Mouse (Mus musculus): ENCODE data around the gene Birc2.

Gene Birc2

DNA sequence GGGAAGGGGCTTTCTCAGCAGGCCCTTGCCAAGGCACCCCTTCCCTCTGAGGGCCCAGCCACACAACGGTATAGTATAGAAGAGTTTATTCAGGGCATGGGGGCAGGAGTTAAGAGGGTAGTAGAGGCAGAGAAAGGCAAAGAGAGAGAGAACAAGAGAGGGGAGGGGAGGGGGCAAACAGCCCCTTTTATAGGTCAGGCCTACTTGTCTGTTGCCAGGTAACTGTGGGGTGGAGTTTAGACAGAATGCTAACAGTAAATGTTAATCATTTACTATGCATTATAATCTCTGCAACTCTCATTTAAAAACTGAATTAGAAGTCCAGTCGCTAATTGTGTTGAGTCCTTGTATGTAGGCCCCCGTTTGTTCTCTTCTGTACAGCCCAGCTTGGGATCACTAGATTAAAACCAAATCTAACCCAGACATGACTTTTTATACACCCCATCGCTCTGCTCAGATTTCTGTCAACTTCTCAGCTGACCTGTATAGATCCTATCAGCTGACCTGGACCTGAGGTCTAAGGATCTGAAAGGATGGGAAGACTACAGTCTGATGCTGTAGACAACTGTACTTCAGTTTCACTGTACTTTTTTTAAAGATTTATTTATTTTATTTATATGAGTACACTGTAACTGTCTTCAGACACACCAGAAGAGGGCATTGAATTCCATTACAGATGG, 8.5 kb upstream of the Birc2 start:
- DNase-seq, result no peak

- no peak for DNase-seq
Observed at GRCm38 (mm10) chr9:7841221-7841620, 4.4 kb upstream of the Birc2 start.

DNA sequence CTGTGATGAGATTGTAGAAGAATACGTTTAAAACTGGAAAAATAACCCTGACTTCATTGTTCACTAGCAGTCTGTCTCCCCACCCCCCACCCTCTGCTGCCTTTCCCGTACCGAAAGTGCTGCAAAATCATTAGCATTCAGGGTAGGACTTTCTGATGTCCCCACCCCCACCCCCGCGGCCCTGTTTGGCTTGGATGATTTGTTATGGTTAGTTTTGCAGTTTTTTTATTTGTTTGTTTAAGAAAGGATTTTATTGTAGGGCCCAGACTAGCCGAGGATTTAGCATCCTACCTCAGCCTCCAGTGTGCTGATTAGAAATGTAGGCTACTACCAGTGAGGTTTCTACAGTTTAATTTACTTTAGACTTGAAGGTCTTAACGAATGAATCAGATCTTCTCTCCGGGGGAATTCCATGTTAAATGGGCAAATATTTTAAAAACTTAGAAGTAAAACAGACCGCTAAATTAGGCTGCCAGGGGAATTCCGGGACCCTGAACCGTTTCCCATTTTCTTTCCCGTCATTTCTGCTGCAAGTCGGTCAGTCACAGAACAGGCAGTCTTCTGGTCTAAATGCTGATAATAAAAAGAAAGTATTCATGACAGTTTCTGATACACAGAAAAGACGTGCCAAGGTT, 1.1 kb upstream of the Birc2 start:
- DNase-seq, result no peak

- peak; percentile 59 to 65 for DNase-seq
Observed at GRCm38 (mm10) chr9:7836331-7836730, 533 bp downstream of the Birc2 start.

DNA sequence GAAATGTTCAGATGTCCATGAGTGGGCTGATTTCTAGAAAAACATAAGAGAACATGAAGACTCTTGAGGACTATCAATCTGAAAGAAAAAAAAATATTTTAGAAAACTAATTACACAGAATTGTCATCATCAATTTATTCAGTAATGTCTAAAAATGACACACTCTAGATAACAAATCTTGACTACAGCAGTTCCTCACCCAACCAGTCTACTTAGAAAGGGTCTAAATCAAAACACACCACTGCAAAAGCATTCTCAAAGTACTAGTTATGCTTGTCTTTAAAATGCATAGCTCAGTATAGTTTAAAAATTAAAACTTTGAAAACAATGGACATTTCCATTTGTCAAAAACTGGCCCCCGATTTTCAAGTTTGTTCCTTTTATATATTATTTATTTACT, 1.6 kb downstream of the Birc2 start:
- no peak for DNase-seq

DNA sequence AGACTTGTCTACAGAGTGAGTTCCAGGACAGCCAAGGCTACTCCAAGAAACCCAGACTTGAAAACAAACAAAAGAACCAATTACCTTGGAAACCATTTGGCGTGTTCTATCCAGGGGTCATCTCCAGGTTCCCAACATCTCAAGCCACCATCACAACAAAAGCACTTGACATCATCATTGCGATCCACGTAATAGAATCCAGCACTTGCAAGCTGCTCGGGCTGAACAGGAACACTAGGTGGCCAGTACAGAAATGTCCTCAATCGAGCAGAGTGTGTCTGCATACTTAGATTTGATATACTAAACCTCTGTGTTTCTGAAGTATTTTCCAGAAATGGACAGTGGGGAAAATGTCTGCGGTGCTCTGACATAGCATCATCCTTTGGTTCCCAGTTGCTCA, 3.4 kb downstream of the Birc2 start:
- no peak for DNase-seq

- no peak for DNase-seq
Observed at GRCm38 (mm10) chr9:7829531-7830528, 7.0 kb downstream of the Birc2 start.

DNA sequence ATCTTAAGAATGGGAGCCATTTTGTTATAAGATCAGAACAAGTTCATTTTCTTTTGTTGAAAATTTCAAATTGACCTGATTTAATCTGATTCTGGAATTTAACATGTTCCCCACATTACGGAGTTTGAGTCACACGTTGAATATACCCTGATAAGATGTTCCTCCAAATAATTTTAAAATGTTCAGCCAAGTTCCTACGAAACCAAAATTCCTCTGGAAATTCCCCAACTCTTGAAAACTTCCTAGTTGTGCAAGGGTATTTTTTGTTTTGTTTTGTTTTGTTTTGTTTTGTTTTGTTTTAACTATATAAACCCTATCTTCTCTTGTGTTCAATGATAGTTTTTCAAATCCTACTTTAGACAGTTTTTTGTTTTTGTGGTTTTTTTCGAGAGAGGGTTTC, 8.2 kb downstream of the Birc2 start:
- no peak for DNase-seq

- no peak for DNase-seq
Observed at GRCm38 (mm10) chr9:7824916-7825315, 11.9 kb downstream of the Birc2 start.

DNA sequence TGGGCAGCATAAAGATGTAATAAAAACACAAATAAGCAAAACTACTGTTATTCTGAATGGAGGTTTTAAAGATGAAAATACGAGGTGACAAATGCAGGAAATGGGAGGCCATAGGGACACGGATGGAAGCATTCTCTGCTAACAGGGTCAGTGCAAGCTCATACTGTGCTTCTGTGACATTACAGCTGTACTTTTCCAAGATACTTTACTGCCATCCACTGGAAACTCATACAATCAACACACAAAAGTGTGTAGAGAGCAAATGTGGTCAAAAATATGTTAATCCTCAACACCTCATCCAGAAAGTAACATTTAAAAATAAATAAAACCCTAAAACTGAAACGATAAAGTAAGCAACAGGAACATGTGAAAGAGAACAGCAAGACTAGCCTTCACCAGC, 14.1 kb downstream of the Birc2 start:
- no peak for DNase-seq

DNA sequence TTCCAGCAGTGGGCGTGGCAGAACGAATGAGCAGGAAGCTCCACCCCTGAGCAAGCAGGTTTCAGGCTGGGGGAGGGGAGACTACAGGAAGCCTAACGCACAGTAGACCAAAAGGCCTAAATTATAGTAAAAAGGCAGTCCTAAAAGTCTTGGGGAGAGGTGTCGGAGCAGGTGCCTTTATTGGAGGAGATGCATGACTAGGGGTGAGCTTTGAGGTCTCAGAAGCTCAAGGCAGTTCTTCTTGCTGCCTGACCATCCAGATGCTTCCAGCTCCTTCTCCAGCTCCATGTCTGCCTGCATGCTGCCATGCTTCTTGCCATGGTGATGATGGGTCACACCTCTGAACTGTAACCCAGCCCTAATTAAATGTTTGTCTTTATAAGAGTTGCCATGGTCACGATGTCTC, 31.8 kb downstream of the Birc2 start:
- DNase-seq, result no peak

GRCm38 (mm10) chr9:7798555-7798954, 38.3 kb downstream of the Birc2 start:
- no peak for DNase-seq

DNA sequence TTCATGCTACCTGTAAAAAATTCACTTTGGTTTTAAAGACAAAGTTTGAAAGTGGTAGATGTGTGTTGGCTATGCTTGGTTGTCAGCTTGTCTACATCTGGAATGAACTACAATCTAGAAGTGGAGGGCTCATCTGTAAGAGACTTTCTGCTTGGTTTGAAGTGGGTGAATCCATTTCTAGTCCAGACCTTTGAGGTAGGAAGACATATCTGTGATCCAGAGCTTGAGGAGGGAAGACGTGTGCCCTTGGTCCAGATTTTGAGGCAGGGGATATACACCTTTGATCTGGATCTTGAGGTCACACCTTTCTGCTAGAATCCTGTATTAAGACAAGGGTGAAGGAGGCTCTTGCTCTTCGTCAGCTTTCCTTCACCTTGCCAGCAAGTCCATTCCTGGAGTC, 39.3 kb downstream of the Birc2 start:
- DNase-seq, result no peak

- DNase-seq, result no peak
Observed at GRCm38 (mm10) chr9:7796129-7796864, 40.6 kb downstream of the Birc2 start.

- no peak for DNase-seq
Observed at GRCm38 (mm10) chr9:7795581-7795980, 41.3 kb downstream of the Birc2 start.

DNA sequence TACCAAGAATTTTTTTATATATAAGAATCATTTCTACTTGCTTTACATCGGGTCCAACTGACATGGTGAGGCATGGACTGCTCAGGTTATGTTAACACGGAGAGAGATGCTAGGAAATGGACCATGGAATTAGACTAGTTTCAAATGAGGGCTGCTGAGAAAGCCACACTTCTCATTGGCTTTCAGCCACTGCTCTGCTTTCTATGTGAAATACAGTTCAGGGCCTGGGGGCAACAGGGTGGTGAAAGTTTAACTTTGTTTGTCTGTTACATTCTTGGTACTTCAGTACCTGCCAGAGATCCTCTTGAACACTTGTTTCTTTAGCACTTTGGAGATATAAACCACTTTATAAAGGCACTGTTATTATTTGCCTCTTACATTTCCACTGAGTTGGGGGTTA, 43.3 kb downstream of the Birc2 start:
- DNase-seq, result no peak

DNA sequence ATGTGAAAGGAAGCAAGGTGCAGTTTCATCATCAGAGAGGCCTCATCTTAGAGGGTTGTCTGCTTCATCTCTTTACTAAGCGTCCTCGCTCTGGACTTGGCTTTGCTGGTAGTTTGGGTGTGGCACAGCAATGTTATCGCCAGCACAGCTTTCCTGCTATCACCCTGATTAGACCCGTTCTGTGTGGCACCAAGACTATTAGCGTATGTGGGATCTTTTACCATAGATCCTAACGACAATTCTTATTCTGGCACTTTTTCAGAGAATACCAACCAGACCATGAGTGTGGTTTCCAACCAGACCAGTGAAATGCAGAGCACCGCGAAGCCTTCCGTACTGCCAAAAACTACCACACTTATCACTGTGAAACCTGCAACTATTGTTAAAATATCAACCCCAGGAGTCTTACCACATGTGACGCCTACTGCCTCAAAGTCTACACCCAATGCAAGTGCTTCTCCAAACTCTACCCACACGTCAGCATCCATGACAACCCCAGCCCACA, 46.2 kb downstream of the Birc2 start:
- DNase-seq, result no peak

GRCm38 (mm10) chr9:7789764-7790575, 46.9 kb downstream of the Birc2 start:
- no peak for DNase-seq

DNA sequence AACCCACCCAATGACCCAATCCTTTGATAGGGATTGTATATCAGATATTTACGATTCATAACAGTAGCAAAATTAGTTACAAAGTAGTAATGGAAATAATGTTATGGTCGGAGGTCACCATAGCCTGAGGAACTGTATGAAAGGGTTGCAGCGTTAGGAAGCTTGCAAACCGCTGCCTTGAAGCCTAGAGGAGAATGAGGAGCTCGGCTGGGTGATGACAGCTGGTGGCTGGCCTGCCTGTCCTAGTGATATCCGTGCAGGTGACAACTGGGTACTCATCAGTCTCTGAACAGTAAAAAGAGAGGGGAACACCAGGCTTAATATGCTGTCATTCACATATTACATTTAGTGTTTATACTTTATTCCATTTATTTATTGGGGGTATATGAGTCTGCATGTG, 48.5 kb downstream of the Birc2 start:
- no peak for DNase-seq

GRCm38 (mm10) chr9:7786086-7786485, 50.8 kb downstream of the Birc2 start:
- no peak for DNase-seq

DNA sequence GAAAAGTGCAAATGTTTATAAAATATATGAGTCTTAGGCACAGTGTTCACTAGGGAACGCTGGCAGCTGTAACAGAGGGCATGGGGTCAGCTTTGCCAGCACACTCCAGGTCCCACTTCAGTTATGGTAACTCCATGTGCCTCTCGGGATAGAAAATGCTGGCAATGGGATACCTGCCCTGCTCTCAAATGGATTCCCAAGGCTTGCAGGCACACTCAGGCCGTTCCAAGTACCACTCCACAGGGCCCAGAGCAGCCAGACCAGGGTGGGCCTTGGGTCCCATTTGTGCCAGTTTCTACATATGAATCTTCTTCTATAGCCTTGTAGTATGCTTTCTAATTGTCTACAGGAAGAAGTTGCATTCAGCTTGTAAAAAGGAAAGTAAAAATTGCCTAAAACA, 51.5 kb downstream of the Birc2 start:
- DNase-seq, result no peak

DNA sequence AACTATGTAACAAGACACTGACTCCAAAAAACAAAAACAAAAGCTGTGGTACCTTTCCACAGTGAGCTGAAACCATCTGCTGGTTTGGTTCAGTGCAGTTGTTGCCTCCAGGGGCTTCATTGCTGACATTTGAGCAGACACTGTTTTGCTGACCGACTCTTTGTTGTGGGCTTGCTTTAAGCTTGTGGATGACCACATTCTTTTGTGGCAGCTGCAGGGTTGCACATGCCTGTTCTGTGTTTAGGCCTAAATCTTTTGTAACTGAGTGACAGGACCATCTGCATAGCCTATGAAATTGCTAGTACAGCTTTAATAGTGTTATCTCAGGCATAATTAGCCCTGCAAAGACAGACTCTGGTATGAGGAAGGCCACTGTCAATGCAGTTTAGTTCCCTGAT, 52.2 kb downstream of the Birc2 start:
- no peak for DNase-seq
